Comparison of ENCODE assay signal across 8 mouse cellular contexts in the genomic region with DNA sequence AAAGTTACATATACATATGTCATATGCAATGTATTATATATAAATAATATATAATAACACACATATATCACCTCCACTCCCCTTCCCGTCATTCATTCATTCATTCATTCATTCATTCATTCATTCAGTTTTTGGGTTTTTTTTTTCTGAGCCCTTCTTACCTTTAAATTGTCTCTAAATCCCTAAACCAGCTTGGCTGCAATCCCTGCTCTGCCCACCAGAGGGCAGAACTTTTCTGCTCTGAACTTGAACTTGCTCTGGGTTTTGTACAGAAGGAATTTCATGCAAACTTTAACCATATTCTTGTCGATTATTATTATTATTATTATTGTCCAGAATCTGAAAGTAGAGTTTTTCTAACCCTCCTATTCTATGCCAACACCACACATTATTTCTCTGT. TPM values are rescaled to one million over a fixed set of nuclear protein-coding genes. Genes with fewer than 3 reads are reported as not detected.
DNase-seq lines count a peak whose midpoint lies in the region; ATAC-seq lines count a peak whose summit lies in the region.

No protein-coding gene starts in this region.

- DNase-seq in frontal cortex, postnatal 25 days (ENCODE audit: low spot score in 2 of 2), result peak; percentile 52 to 68
- DNase-seq in right cerebral cortex, postnatal 10 days (ENCODE audit: low spot score in 2 of 2), result peak; percentile 65 to 73
- no peak for DNase-seq in right cerebral cortex, adult 18-20 months
- peak; percentile 20 for DNase-seq in brain, embryonic 18.5 days (ENCODE audit: low read depth, low spot score)
- DNase-seq in heart, postnatal 36 days, result peak; percentile 77 to 85
- peak; percentile 64 for DNase-seq in lung, postnatal 25 days (ENCODE audit: low spot score)
- peak; percentile 87 for DNase-seq in testis, postnatal 10 days (ENCODE audit: low spot score)

- intact Hi-C loops in heart, postnatal 36 days (cut with DNase I), result loop anchor here (1.0 to 5.0 kb wide), 2 partner anchors 25 to 39 kb away; no protein-coding TSS in a partner anchor

- no peak for ATAC-seq in frontal cortex, adult (ENCODE audit: low TSS enrichment)

RNA-seq across cellular contexts. Expression of a gene that starts 7.3 kb away (rescaled TPM):
- total RNA-seq in heart, postnatal 36 days (2021), result 10 to 100 TPM; 48.8 to 52.4 TPM

RNA-seq across cellular contexts. Expression of a gene that starts 14.2 kb away (rescaled TPM):
- total RNA-seq in heart, postnatal 36 days (2021), result not detected

RNA-seq across cellular contexts. Expression of a gene that starts 14.9 kb away (rescaled TPM):
- total RNA-seq in heart, postnatal 36 days (2021), result 100 to 1,000 TPM; 512 to 563 TPM

RNA-seq across cellular contexts. Expression of a gene that starts 25.7 kb away (rescaled TPM):
- 10 to 100 TPM in 1 of 2 experiments, 1 to 10 TPM in 1; 7.2 to 10.2 TPM for total RNA-seq in heart, postnatal 36 days (2021)

RNA-seq across cellular contexts. Expression of a gene that starts 44.5 kb away (rescaled TPM):
- 10 to 100 TPM; 85.2 to 86.8 TPM for total RNA-seq in heart, postnatal 36 days (2021)
